Mouse (Mus musculus): ENCODE data around the gene Stil.

DNA sequence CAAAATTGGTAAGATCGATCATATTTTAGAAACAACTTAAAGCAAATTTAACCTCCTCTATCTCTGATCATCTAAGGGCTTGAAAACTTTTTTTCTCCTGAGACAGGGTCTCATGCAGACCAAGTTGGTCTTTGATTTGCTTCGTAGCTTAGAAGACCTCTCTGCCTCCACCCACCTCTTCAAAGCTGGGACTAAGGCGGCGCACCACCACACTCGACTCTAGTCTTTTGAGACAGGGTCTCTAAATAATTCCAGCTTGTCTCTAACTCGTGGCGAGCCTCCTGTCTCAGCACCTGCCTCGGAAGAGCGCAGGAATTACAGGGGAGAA, 550 bp upstream of the Stil start:
- TF ChIP-seq GATA1 (IDR thresholded peaks at IDR 0.05; ENCODE audit: borderline replicate concordance, low read length) (no peak), FLI1 (IDR thresholded peaks at IDR 0.05; ENCODE audit: low read length) (no peak)

Measured in megakaryocyte, embryonic 14.5 days (primary cell).